Mouse (Mus musculus) erythroblast, adult 5-6 weeks (primary cell): ENCODE data around the gene Dhcr24. TPM values are rescaled to one million over a fixed set of nuclear protein-coding genes. Genes with fewer than 3 reads are reported as not detected.
A peak's percentile ranks its signal among the peaks of the same experiment; 100 is the strongest.

Experiments used
- ATAC-seq: replicated peaks from 2 replicates; pipeline ENCODE4 v1.8.0; 2016; ENCODE audit warnings: moderate number of reproducible peaks, mild to moderate bottlenecking, moderate TSS enrichment, inconsistent platforms; ENCODE audit not compliant: poor library complexity, low FRiP score, severe bottlenecking
- total RNA-seq, 2 experiments: library from RNA; stranded (forward) in 1 of 2; stranded (reverse) in 1 of 2; fragments of 150-400 nt in 1 of 2; fragments of 200-764, 138-1000 nt in 1 of 2; gene quantifications; 2 replicates each; pipeline versions ENCODE4 v1.2.3 to v1.2.4; 2015 to 2017; ENCODE audit warnings: low replicate concordance in 2 of 2

Dhcr24 gene
- total RNA-seq, 2 experiments from 2014 or later: 1.7 to 2.3 TPM

- no peak for ATAC-seq
These were observed 1.3 kb upstream of the Dhcr24 start for GRCm38 (mm10) chr4:106559343-106560212.

- ATAC-seq: peak; percentile 68
These were observed 509 bp upstream of the Dhcr24 start for GRCm38 (mm10) chr4:106560213-106560845.

GRCm38 (mm10) chr4:106562006-106562405 is 1.2 kb downstream of the Dhcr24 start:
- ATAC-seq: no peak

- no peak for ATAC-seq
These were observed 2.3 kb downstream of the Dhcr24 start for GRCm38 (mm10) chr4:106562837-106563790.

- ATAC-seq: no peak
These were observed 3.3 kb downstream of the Dhcr24 start for GRCm38 (mm10) chr4:106564161-106564560.

- ATAC-seq: no peak
These were observed 8.8 kb downstream of the Dhcr24 start for GRCm38 (mm10) chr4:106569680-106570079.

GRCm38 (mm10) chr4:106571081-106571724 is 10.4 kb downstream of the Dhcr24 start:
- ATAC-seq: no peak

GRCm38 (mm10) chr4:106575022-106575421 is 14.2 kb downstream of the Dhcr24 start:
- ATAC-seq: no peak

- no peak for ATAC-seq
These were observed 16.7 kb downstream of the Dhcr24 start for GRCm38 (mm10) chr4:106577511-106577910.

GRCm38 (mm10) chr4:106581176-106581864 is 20.5 kb downstream of the Dhcr24 start:
- no peak for ATAC-seq

GRCm38 (mm10) chr4:106581865-106582204 is 21.0 kb downstream of the Dhcr24 start:
- no peak for ATAC-seq

GRCm38 (mm10) chr4:106582428-106583153 is 21.8 kb downstream of the Dhcr24 start:
- ATAC-seq: peak; percentile 74

- no peak for ATAC-seq
These were observed 23.8 kb downstream of the Dhcr24 start for GRCm38 (mm10) chr4:106584665-106585064.

- ATAC-seq: no peak
These were observed 26.2 kb downstream of the Dhcr24 start for GRCm38 (mm10) chr4:106587075-106587474.

- no peak for ATAC-seq
These were observed 29.3 kb downstream of the Dhcr24 start for GRCm38 (mm10) chr4:106590142-106590541.

- ATAC-seq: no peak
These were observed 30.0 kb downstream of the Dhcr24 start for GRCm38 (mm10) chr4:106590871-106591270.

- no peak for ATAC-seq
These were observed 32.8 kb downstream of the Dhcr24 start for GRCm38 (mm10) chr4:106593636-106594035.

GRCm38 (mm10) chr4:106596200-106596599 is 35.4 kb downstream of the Dhcr24 start:
- no peak for ATAC-seq
